Mouse (Mus musculus) forebrain, embryonic 13.5 days (tissue): Measurements from ENCODE around the gene Atad1. TPM values are rescaled to one million over a fixed set of nuclear protein-coding genes. Genes with fewer than 3 reads are reported as not detected.

Source experiments
- ATAC-seq: fragments of 200-750 bp; cut with Nextera tagmentation; 2 replicates; pipeline ENCODE4 v1.8.0; 2017
- H3K27ac ChIP-seq: fragments of 300-500 bp; sonication (generic); 2 replicates; pipeline ENCODE4 v1.5.1; 2015; ENCODE audit warnings: inconsistent platforms, mild to moderate bottlenecking, moderate library complexity
- H3K27me3 ChIP-seq: fragments of 300-500 bp; sonication (generic); 2 replicates; pipeline ENCODE4 v1.6.1; 2015; ENCODE audit warnings: mild to moderate bottlenecking, inconsistent platforms
- H3K36me3 ChIP-seq: fragments of 300-500 bp; sonication (generic); 2 replicates; pipeline ENCODE4 v1.6.1; 2015; ENCODE audit warnings: mild to moderate bottlenecking, inconsistent platforms; ENCODE audit not compliant: poor library complexity, severe bottlenecking
- H3K4me1 ChIP-seq: fragments of 300-500 bp; sonication (generic); 2 replicates; pipeline ENCODE4 v1.6.1; 2015; ENCODE audit warnings: inconsistent platforms
- H3K4me2 ChIP-seq: fragments of 300-500 bp; sonication (generic); 2 replicates; pipeline ENCODE4 v1.6.1; 2015; ENCODE audit warnings: inconsistent platforms, mild to moderate bottlenecking, moderate library complexity
- H3K4me3 ChIP-seq: fragments of 300-500 bp; sonication (generic); 2 replicates; pipeline ENCODE4 v1.5.1; 2015; ENCODE audit warnings: mild to moderate bottlenecking, inconsistent platforms
- H3K9ac ChIP-seq: fragments of 300-500 bp; sonication (generic); 2 replicates; pipeline ENCODE4 v1.6.1; 2015; ENCODE audit warnings: mild to moderate bottlenecking, inconsistent platforms
- H3K9me3 ChIP-seq: fragments of 300-500 bp; sonication (generic); replicated peaks from 2 replicates; pipeline ENCODE4 v1.6.1; 2016; ENCODE audit warnings: inconsistent platforms
- WGBS: fragments of 180-500 bp; shearing (Covaris S2); methylation state at CpG from one replicate; pipeline ENCODE4 v1.1.7; 2015; 5-methylcytosine and 5-hydroxymethylcytosine counted together
- polyA plus RNA-seq: library from polyadenylated mRNA; unstranded; fragments of >200 nt; fragmentation: Nextera tagmentation; extraction: Ambion mirVana; gene quantifications from 2 replicates; pipeline ENCODE4 v1.2.1, GENCODE M21; 2015

Atad1 gene
- polyA plus RNA-seq, 1 experiment from 2014 or later: 102 TPM

- Histone ChIP-seq H3K4me1 (no peaks in the 10 kb centered on the region), H3K36me3 (no peaks in the 10 kb centered on the region), H3K27ac (no peak overlapping the region), H3K4me3 (no peak overlapping the region), H3K27me3 (no peaks in the 10 kb centered on the region), H3K9ac (no peak overlapping the region), H3K4me2 (no peak overlapping the region), H3K9me3 (no peaks in the 10 kb centered on the region)
- ATAC-seq: no peak
- WGBS: 87% methylated on average over 7 of the region's 7 CpGs
Measured at GRCm38 (mm10) chr19:32737844-32738243, 1.7 kb downstream of the Atad1 start.

- Histone ChIP-seq H3K4me1 (no peaks in the 10 kb centered on the region), H3K27me3 (no peaks in the 10 kb centered on the region), H3K4me3 (no peak overlapping the region), H3K9ac (no peak overlapping the region), H3K27ac (no peak overlapping the region), H3K4me2 (no peak overlapping the region), H3K36me3 (no peaks in the 10 kb centered on the region), H3K9me3 (no peaks in the 10 kb centered on the region)
- no peak for ATAC-seq
Measured at GRCm38 (mm10) chr19:32732922-32733321, 6.7 kb downstream of the Atad1 start.

GRCm38 (mm10) chr19:32729785-32730184 lies 9.8 kb downstream of the Atad1 start:
- no peak for ATAC-seq
- Histone ChIP-seq H3K9me3 (no peaks in the 10 kb centered on the region), H3K9ac (no peak overlapping the region), H3K4me2 (no peak overlapping the region), H3K27me3 (no peaks in the 10 kb centered on the region), H3K4me3 (no peak overlapping the region), H3K4me1 (peaks cover 15% of the 10 kb centered on the region), H3K36me3 (no peaks in the 10 kb centered on the region), H3K27ac (no peak overlapping the region)
- WGBS: 91% methylated on average over 4 of the region's 4 CpGs

- whole genome bisulfite sequencing: 1% methylated on average over 22 of the region's 22 CpGs
- H3K9me3 ChIP-seq: no peaks in the 10 kb centered on the region
- H3K4me1 ChIP-seq: peaks cover 19% of the 10 kb centered on the region
- peak overlapping the region; percentile 20 for H3K4me3 ChIP-seq
- ATAC-seq: peak; percentile 69
- no peaks in the 10 kb centered on the region for H3K36me3 ChIP-seq
- peak overlapping the region; percentile 50; the same call in 1 of the 2 replicates for H3K9ac ChIP-seq
- no peaks in the 10 kb centered on the region for H3K27me3 ChIP-seq
- H3K4me2 ChIP-seq: peak overlapping the region; percentile 59
- 0 out of 2 replicates have a peak overlapping the region, but pooled peaks have one; percentile 2 for H3K27ac ChIP-seq
Measured at GRCm38 (mm10) chr19:32726451-32727325, 12.9 kb downstream of the Atad1 start.

- Histone ChIP-seq H3K4me2 (no peak overlapping the region), H3K27ac (no peak overlapping the region), H3K4me3 (no peak overlapping the region), H3K9me3 (no peaks in the 10 kb centered on the region), H3K9ac (no peak overlapping the region), H3K36me3 (no peaks in the 10 kb centered on the region), H3K27me3 (no peaks in the 10 kb centered on the region), H3K4me1 (peaks cover 19% of the 10 kb centered on the region)
- no peak for ATAC-seq
- 4% methylated on average over 7 of the region's 7 CpGs for WGBS
Measured at GRCm38 (mm10) chr19:32723817-32724216, 15.8 kb downstream of the Atad1 start.

GRCm38 (mm10) chr19:32720319-32720718 lies 19.3 kb downstream of the Atad1 start:
- H3K9ac ChIP-seq: no peak overlapping the region
- no peak for ATAC-seq
- H3K4me1 ChIP-seq: 0 out of 2 replicates have a peak, but pooled peaks cover 4% of the 10 kb centered on the region
- H3K27me3 ChIP-seq: no peaks in the 10 kb centered on the region
- WGBS: 90% methylated on average over 1 of the region's 1 CpGs
- no peaks in the 10 kb centered on the region for H3K36me3 ChIP-seq
- no peaks in the 10 kb centered on the region for H3K9me3 ChIP-seq
- no peak overlapping the region for H3K4me2 ChIP-seq
- H3K27ac ChIP-seq: no peak overlapping the region
- no peak overlapping the region for H3K4me3 ChIP-seq

GRCm38 (mm10) chr19:32717590-32717989 lies 22.0 kb downstream of the Atad1 start:
- ATAC-seq: no peak
- H3K9ac ChIP-seq: no peak overlapping the region
- H3K27me3 ChIP-seq: no peaks in the 10 kb centered on the region
- no peak overlapping the region for H3K4me2 ChIP-seq
- no peak overlapping the region for H3K4me3 ChIP-seq
- no peak overlapping the region for H3K27ac ChIP-seq
- peaks cover 6% of the 10 kb centered on the region; the same call in 1 of the 2 replicates for H3K4me1 ChIP-seq
- no peaks in the 10 kb centered on the region for H3K9me3 ChIP-seq
- WGBS: 69% methylated on average over 3 of the region's 3 CpGs
- H3K36me3 ChIP-seq: no peaks in the 10 kb centered on the region

GRCm38 (mm10) chr19:32715681-32716080 lies 23.9 kb downstream of the Atad1 start:
- no peak for ATAC-seq
- H3K9ac ChIP-seq: peak overlapping the region; percentile 26; the same call in 1 of the 2 replicates
- H3K4me2 ChIP-seq: no peak overlapping the region
- no peak overlapping the region for H3K4me3 ChIP-seq
- peaks cover 17% of the 10 kb centered on the region for H3K4me1 ChIP-seq
- H3K27me3 ChIP-seq: no peaks in the 10 kb centered on the region
- H3K36me3 ChIP-seq: no peaks in the 10 kb centered on the region
- no peaks in the 10 kb centered on the region for H3K9me3 ChIP-seq
- no peak overlapping the region for H3K27ac ChIP-seq

- H3K27ac ChIP-seq: no peak overlapping the region
- H3K9me3 ChIP-seq: no peaks in the 10 kb centered on the region
- no peaks in the 10 kb centered on the region for H3K36me3 ChIP-seq
- H3K4me1 ChIP-seq: peaks cover 19% of the 10 kb centered on the region
- ATAC-seq: no peak; the same call in 1 of the 2 replicates
- H3K4me3 ChIP-seq: no peak overlapping the region
- H3K4me2 ChIP-seq: no peak overlapping the region
- WGBS: 2% methylated on average over 3 of the region's 3 CpGs
- H3K27me3 ChIP-seq: no peaks in the 10 kb centered on the region
- H3K9ac ChIP-seq: 0 out of 2 replicates have a peak overlapping the region, but pooled peaks have one; percentile 26
Measured at GRCm38 (mm10) chr19:32715201-32715600, 24.4 kb downstream of the Atad1 start.

- 80% methylated on average over 3 of the region's 3 CpGs for WGBS
Measured at GRCm38 (mm10) chr19:32713471-32713870, 26.1 kb downstream of the Atad1 start.

GRCm38 (mm10) chr19:32712588-32713042 lies 27.0 kb downstream of the Atad1 start:
- no peaks in the 10 kb centered on the region for H3K36me3 ChIP-seq
- peak; percentile 89 for ATAC-seq
- H3K4me3 ChIP-seq: peak overlapping the region; percentile 92
- H3K27ac ChIP-seq: peak overlapping the region; percentile 89
- H3K27me3 ChIP-seq: no peaks in the 10 kb centered on the region
- H3K9ac ChIP-seq: peak overlapping the region; percentile 97
- WGBS: under 1% methylated on average over 11 of the region's 11 CpGs
- H3K9me3 ChIP-seq: no peaks in the 10 kb centered on the region
- peaks cover 19% of the 10 kb centered on the region for H3K4me1 ChIP-seq
- H3K4me2 ChIP-seq: peak overlapping the region; percentile 76

More at GRCm38 (mm10) chr19:32713471-32713870, 26.1 kb downstream of the Atad1 start:
- ATAC-seq: no peak
- Histone ChIP-seq H3K27me3 (no peaks in the 10 kb centered on the region), H3K27ac (no peak overlapping the region), H3K4me3 (no peak overlapping the region), H3K4me2 (no peak overlapping the region), H3K9ac (no peak overlapping the region), H3K9me3 (no peaks in the 10 kb centered on the region), H3K36me3 (no peaks in the 10 kb centered on the region), H3K4me1 (peaks cover 19% of the 10 kb centered on the region)

GRCm38 (mm10) chr19:32711761-32712541 lies 27.6 kb downstream of the Atad1 start:
- H3K27me3 ChIP-seq: no peaks in the 10 kb centered on the region
- WGBS: under 1% methylated on average over 51 of the region's 63 CpGs
- peak; percentile 98 for ATAC-seq

More at GRCm38 (mm10) chr19:32711761-32712541, 27.6 kb downstream of the Atad1 start:
- Histone ChIP-seq H3K9me3 (no peaks in the 10 kb centered on the region), H3K4me3 (peak overlapping the region; percentile 92), H3K4me2 (peak overlapping the region; percentile 76), H3K4me1 (peaks cover 19% of the 10 kb centered on the region), H3K36me3 (no peaks in the 10 kb centered on the region), H3K27ac (peak overlapping the region; percentile 89), H3K9ac (peak overlapping the region; percentile 97)
